ENCODE assay signal across 7 mouse cellular contexts in genomic region chr14:79534656-79535055, GRCm38 (mm10). TPM values are rescaled to one million over a fixed set of nuclear protein-coding genes. Genes with fewer than 3 reads are reported as not detected.
DNase-seq lines count a peak whose midpoint lies in the region; ATAC-seq and TF ChIP-seq lines count a peak whose summit lies in the region.
"Not testable (repeated sequence)": the region's sequence is repeated elsewhere in the genome, so short reads cannot be mapped to it uniquely, and the experiment has no call there.

No protein-coding gene starts in this region.

- H3K4me2 ChIP-seq in heart, embryonic 16.5 days (ENCODE audit: low read depth, low read length), result not testable (repeated sequence)
- H3K4me2 ChIP-seq in liver, embryonic 11.5 days, result peak overlapping the region; percentile 55
- peak overlapping the region; percentile 76 for H3K4me2 ChIP-seq in liver, embryonic 15.5 days

- H3K9me3 ChIP-seq in heart, embryonic 16.5 days (replicated peaks; ENCODE audit: control insufficient read depth, low read length); liver, embryonic 11.5 days (ENCODE audit: control insufficient read depth, low read length); liver, embryonic 15.5 days (replicated peaks): not testable (repeated sequence)

- WGBS in heart, adult 2 months, result 82% methylated on average over 4 of the region's 4 CpGs
- 85% methylated on average over 4 of the region's 4 CpGs for WGBS in heart, embryonic 16.5 days
- WGBS in liver, embryonic 11.5 days, result 70% methylated on average over 4 of the region's 4 CpGs
- 63% methylated on average over 4 of the region's 4 CpGs for WGBS in liver, embryonic 15.5 days (ENCODE audit: insufficient replicate concordance)
- 69% methylated on average over 3 of the region's 4 CpGs for WGBS in macrophage (ENCODE audit: missing documents)

- not testable (repeated sequence) for TF ChIP-seq POLR2A in heart, adult 2 months (IDR thresholded peaks at IDR 0.05; ENCODE audit: insufficient read depth, low read depth, low read length)

- TF ChIP-seq EP300 in heart, adult 2 months (IDR thresholded peaks at IDR 0.05; ENCODE audit: insufficient read depth, low read depth, low read length), result not testable (repeated sequence)

- TF ChIP-seq CTCF in heart, adult 2 months (IDR thresholded peaks at IDR 0.05), result not testable (repeated sequence)

- H3K9ac ChIP-seq in heart, adult 2 months (ENCODE audit: low read depth, low read length); heart, embryonic 16.5 days (ENCODE audit: low read length); liver, embryonic 11.5 days (ENCODE audit: low read depth, low read length); liver, embryonic 15.5 days: not testable (repeated sequence)

- not testable (repeated sequence) for ATAC-seq in heart, embryonic 16.5 days (replicated peaks; ENCODE audit: extremely low read depth, insufficient read depth, low FRiP score); liver, embryonic 11.5 days (replicated peaks; ENCODE audit: low FRiP score); liver, embryonic 15.5 days (ENCODE audit: insufficient read depth)

- peaks cover 23% of the 10 kb centered on the region for H3K36me3 ChIP-seq in heart, adult 2 months (ENCODE audit: control insufficient read depth, insufficient read depth, low read length)
- H3K36me3 ChIP-seq in heart, embryonic 16.5 days (ENCODE audit: control insufficient read depth, insufficient read depth); liver, embryonic 11.5 days (ENCODE audit: control insufficient read depth, insufficient read depth, low read length); macrophage (ENCODE audit: inconsistent target): not testable (repeated sequence)
- H3K36me3 ChIP-seq in liver, embryonic 15.5 days (replicated peaks), result peaks cover 14% of the 10 kb centered on the region; the same call in 1 of the 2 replicates

- DNase-seq in CD4-positive helper T cell, adult 2 months (ENCODE audit: low read depth, low spot score), result peak; percentile 14
- not testable (repeated sequence) for DNase-seq in heart, adult 2 months; liver, embryonic 11.5 days (ENCODE audit: low spot score)

- intact Hi-C loops in heart, adult 2 months (cut with DNase I), result loop anchor here (2.0 kb wide), 2 partner anchors 16 to 54 kb away; partner anchors contain the start of genes Elf1 and Wbp4

- not testable (repeated sequence) for H3K4me3 ChIP-seq in brown adipose tissue, adult 24 weeks (ENCODE audit: insufficient read depth, low read depth, low read length); heart, adult 2 months; heart, embryonic 16.5 days (ENCODE audit: low read length); liver, embryonic 11.5 days (ENCODE audit: low read depth, low read length); liver, embryonic 15.5 days (replicated peaks); macrophage (ENCODE audit: inconsistent target)

- H3K79me2 ChIP-seq in heart, adult 2 months (replicated peaks; ENCODE audit: control insufficient read depth, insufficient read depth, low read length), result not testable (repeated sequence)
- peaks cover 100% of the 10 kb centered on the region for H3K79me2 ChIP-seq in macrophage (ENCODE audit: inconsistent target)

- not testable (repeated sequence) for H3K27me3 ChIP-seq in heart, adult 2 months (ENCODE audit: control insufficient read depth, insufficient read depth, low read length); heart, embryonic 16.5 days (ENCODE audit: control insufficient read depth, insufficient read depth, low read length); liver, embryonic 11.5 days (replicated peaks; ENCODE audit: control insufficient read depth, insufficient read depth, low read length); liver, embryonic 15.5 days

- peak overlapping the region; percentile 64; the same call in 1 of the 2 replicates for H3K27ac ChIP-seq in brown adipose tissue, adult 24 weeks (replicated peaks; ENCODE audit: low read depth, low read length)
- peak overlapping the region; percentile 85 for H3K27ac ChIP-seq in heart, adult 2 months
- peak overlapping the region; percentile 37; the same call in 1 of the 2 replicates for H3K27ac ChIP-seq in heart, embryonic 16.5 days (ENCODE audit: low read length)
- peak overlapping the region; percentile 35 for H3K27ac ChIP-seq in liver, embryonic 11.5 days (ENCODE audit: low read depth, low read length)
- H3K27ac ChIP-seq in liver, embryonic 15.5 days (replicated peaks), result peak overlapping the region; percentile 92
- H3K27ac ChIP-seq in macrophage, result peak overlapping the region; percentile 75

- H3K4me1 ChIP-seq in brown adipose tissue, adult 24 weeks (ENCODE audit: control insufficient read depth, insufficient read depth, insufficient read length, low read length), result peaks cover 25% of the 10 kb centered on the region
- H3K4me1 ChIP-seq in heart, adult 2 months (ENCODE audit: control insufficient read depth, insufficient read depth, low read length), result peaks cover 19% of the 10 kb centered on the region
- H3K4me1 ChIP-seq in heart, embryonic 16.5 days (ENCODE audit: control insufficient read depth, insufficient read depth, low read length), result peaks cover 18% of the 10 kb centered on the region
- peaks cover 50% of the 10 kb centered on the region for H3K4me1 ChIP-seq in liver, embryonic 11.5 days (replicated peaks; ENCODE audit: control insufficient read depth, insufficient read depth, low read length)
- H3K4me1 ChIP-seq in liver, embryonic 15.5 days (replicated peaks), result peaks cover 88% of the 10 kb centered on the region

RNA-seq across cellular contexts. Expression of gene Sugt1, which starts 52.8 kb away (rescaled TPM):
- polyA plus RNA-seq in brown adipose tissue, adult 24 weeks (2012; ENCODE audit: insufficient read depth, insufficient read length, missing spikeins), result 156 and 182 TPM in 2 replicates
- 10 to 100 TPM; 52.4 to 64.9 TPM for total RNA-seq in heart, adult 2 months (2021)
- 5.7 and 16.9 TPM in 2 replicates for polyA plus RNA-seq in heart, adult 2 months (2012; rRNA removed)
- 101 and 105 TPM in 2 replicates for polyA plus RNA-seq in heart, embryonic 16.5 days (2015; fragmentation: Nextera tagmentation; extraction: Ambion mirVana)
- 95.0 and 95.5 TPM in 2 replicates for polyA plus RNA-seq in liver, embryonic 11.5 days (2014; fragmentation: Nextera tagmentation; extraction: Ambion mirVana)
- polyA plus RNA-seq in liver, embryonic 15.5 days (2015; fragmentation: Nextera tagmentation; extraction: Ambion mirVana), result 31.6 and 34.0 TPM in 2 replicates
- 100 to 1,000 TPM in 5 of 26 experiments, 10 to 100 TPM in 21; 46.6 to 140 (median 74.5) TPM for total RNA-seq in macrophage (2018; cell fraction: chromatin; rRNA removed)
- 10 to 100 TPM; 55.8 to 99.1 (median 76.8) TPM for total RNA-seq in macrophage (2018; cell fraction: cytosol; rRNA removed)
- 10 to 100 TPM; 24.4 to 83.0 (median 38.6) TPM for total RNA-seq in macrophage (2018; cell fraction: nucleus; rRNA removed)
- polyA plus RNA-seq in macrophage (2018), result 49.7 to 86.9 TPM (median 67.8 TPM) in 3 replicates

RNA-seq across cellular contexts. Expression of gene Wbp4, which starts 53.3 kb away (rescaled TPM):
- polyA plus RNA-seq in brown adipose tissue, adult 24 weeks (2012; ENCODE audit: insufficient read depth, insufficient read length, missing spikeins), result 25.0 and 28.1 TPM in 2 replicates
- 10 to 100 TPM; 22.0 to 22.7 TPM for total RNA-seq in heart, adult 2 months (2021)
- 3.7 and 7.0 TPM in 2 replicates for polyA plus RNA-seq in heart, adult 2 months (2012; rRNA removed)
- 26.8 and 27.6 TPM in 2 replicates for polyA plus RNA-seq in heart, embryonic 16.5 days (2015; fragmentation: Nextera tagmentation; extraction: Ambion mirVana)
- polyA plus RNA-seq in liver, embryonic 11.5 days (2014; fragmentation: Nextera tagmentation; extraction: Ambion mirVana), result 35.8 and 38.7 TPM in 2 replicates
- polyA plus RNA-seq in liver, embryonic 15.5 days (2015; fragmentation: Nextera tagmentation; extraction: Ambion mirVana), result 11.2 and 13.5 TPM in 2 replicates
- total RNA-seq in macrophage (2018; cell fraction: chromatin; rRNA removed), result 100 to 1,000 TPM in 2 of 26 experiments, 10 to 100 TPM in 24; 40.8 to 103 (median 73.2) TPM
- total RNA-seq in macrophage (2018; cell fraction: cytosol; rRNA removed), result 10 to 100 TPM; 32.3 to 55.0 (median 37.6) TPM
- total RNA-seq in macrophage (2018; cell fraction: nucleus; rRNA removed), result 10 to 100 TPM; 29.9 to 80.7 (median 44.3) TPM
- 29.1 to 84.4 TPM (median 35.1 TPM) in 3 replicates for polyA plus RNA-seq in macrophage (2018)

RNA-seq across cellular contexts. Expression of gene Elf1, which starts 53.7 kb away (rescaled TPM):
- 10.0 and 11.5 TPM in 2 replicates for polyA plus RNA-seq in brown adipose tissue, adult 24 weeks (2012; ENCODE audit: insufficient read depth, insufficient read length, missing spikeins)
- total RNA-seq in heart, adult 2 months (2021), result 10 to 100 TPM; 13.3 to 13.7 TPM
- 6.6 and 11.3 TPM in 2 replicates for polyA plus RNA-seq in heart, adult 2 months (2012; rRNA removed)
- 9.9 and 12.3 TPM in 2 replicates for polyA plus RNA-seq in heart, embryonic 16.5 days (2015; fragmentation: Nextera tagmentation; extraction: Ambion mirVana)
- 22.7 and 25.3 TPM in 2 replicates for polyA plus RNA-seq in liver, embryonic 11.5 days (2014; fragmentation: Nextera tagmentation; extraction: Ambion mirVana)
- 10.7 and 10.9 TPM in 2 replicates for polyA plus RNA-seq in liver, embryonic 15.5 days (2015; fragmentation: Nextera tagmentation; extraction: Ambion mirVana)
- 100 to 1,000 TPM in 10 of 26 experiments, 10 to 100 TPM in 16; 47.7 to 153 (median 95.3) TPM for total RNA-seq in macrophage (2018; cell fraction: chromatin; rRNA removed)
- 10 to 100 TPM; 48.3 to 92.7 (median 80.1) TPM for total RNA-seq in macrophage (2018; cell fraction: cytosol; rRNA removed)
- total RNA-seq in macrophage (2018; cell fraction: nucleus; rRNA removed), result 100 to 1,000 TPM in 8 of 26 experiments, 10 to 100 TPM in 18; 57.1 to 163 (median 87.9) TPM
- polyA plus RNA-seq in macrophage (2018), result 52.2 to 64.9 TPM (median 62.1 TPM) in 3 replicates

Comparison
In these comparisons a context has a peak if more than half of its experiments do, and no peak if none do; other contexts are left out.
1. H3K27ac ChIP-seq: peak in every context shown above with its lines; median percentile 92 in liver, embryonic 15.5 days; 85 in heart, adult 2 months; 75 in macrophage; 64 in brown adipose tissue, adult 24 weeks; 37 in heart, embryonic 16.5 days; 35 in liver, embryonic 11.5 days.